Mouse (Mus musculus): ENCODE measurements around the gene Gga2.

Gga2 gene

DNA sequence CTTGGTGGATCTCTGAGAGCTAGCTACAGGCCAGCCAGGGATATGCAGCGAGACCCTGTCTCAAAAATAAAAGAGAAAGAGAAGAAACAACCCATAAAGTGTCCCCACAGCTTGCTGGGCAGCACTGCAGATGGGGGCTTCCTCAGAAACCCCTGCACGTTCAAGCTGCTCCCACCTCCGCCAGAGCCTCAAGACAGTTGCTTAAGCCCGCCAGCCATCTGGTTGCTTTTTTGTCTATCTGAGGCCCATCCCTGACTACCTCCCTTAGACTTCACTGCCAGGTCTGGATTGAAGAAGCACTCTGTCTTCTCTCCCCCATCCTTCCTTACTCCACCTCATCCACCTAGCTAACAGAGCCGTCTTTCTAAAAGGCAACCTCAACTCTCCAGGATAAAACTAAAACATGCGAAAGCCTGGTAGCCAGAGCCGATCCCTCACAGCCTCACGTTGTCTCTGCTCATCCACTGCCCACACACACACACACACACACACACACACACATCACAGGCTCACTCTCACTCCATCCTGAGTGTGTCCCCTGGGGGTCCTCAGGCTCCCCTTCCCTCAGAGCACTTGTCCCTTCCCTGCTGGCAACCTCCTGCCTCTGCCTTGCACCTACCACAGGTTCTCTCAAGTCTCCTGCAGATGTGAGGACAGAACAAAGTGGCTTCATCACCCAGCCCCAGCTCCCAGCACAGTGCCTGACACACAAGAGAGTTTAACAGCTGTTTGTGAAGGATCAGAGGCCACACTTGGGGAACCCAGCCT is 82.7 kb downstream of the Gga2 start:
- no peak for DNase-seq (ENCODE audit: extremely low read depth, low read depth)

DNA sequence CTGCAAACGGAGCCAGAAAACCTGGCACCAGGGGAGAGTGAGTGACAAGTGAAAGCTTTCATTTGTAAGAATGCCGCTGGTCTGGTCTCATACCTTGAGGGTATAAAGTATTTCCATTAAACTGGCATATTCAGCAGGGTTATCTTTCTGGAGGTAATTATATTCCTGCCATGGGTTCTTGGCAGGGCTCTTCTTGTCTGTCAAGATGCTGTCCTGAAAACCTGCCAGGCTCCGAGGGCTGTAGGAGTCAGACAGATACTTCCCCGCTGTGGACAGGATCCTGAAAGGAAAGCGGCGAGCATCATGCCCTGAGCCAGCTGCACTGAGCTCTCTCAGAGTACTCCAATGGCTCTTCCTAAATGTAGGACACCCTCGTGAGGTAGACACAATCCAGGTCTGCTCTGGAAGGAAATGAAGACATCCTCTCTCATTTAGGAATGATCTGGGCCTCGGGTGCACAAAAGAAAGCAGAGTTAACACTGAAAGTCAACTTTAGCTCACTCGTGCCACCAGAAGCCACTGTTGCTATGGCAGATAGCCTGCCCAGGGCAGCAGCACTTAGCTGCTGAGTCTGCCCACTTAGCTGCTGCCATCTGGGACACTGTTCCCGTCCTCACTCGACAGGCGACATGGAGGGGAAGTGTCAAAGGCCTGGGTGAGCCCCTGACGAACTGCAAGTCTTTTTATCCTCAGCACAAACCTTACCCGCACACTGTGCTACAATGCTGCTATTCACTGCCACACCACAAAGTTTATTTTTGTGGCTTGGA is 84.0 kb downstream of the Gga2 start:
- DNase-seq (ENCODE audit: extremely low read depth, low read depth): no peak
